Mouse (Mus musculus) kidney, postnatal 10 days (tissue): ENCODE results near the gene Slc38a6.

Experiments used
- DNase-seq: peaks from one replicate; pipeline ENCODE4 v3.0.0; 2021; ENCODE audit warnings: mixed read lengths

Slc38a6 gene

DNA sequence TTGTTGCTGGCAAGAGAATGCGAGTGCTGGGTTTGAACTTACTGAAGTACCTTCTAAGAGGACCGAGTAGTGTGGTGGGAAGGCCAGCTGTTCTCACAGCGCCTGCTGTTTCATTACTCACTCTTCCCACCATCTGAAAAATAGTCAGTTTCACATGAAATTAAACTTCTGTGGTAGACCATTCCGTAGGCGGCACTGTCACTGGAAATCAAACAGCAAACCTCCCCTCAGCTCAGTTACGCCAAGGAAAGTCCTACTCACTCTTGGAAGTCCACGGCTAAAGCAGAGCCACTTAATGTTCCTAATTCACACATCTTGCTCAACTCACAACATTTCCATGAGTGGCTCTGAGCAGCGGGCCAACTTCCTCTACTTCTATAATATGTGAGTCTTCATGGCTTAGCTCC is 37.6 kb downstream of the Slc38a6 start:
- no peak for DNase-seq

DNA sequence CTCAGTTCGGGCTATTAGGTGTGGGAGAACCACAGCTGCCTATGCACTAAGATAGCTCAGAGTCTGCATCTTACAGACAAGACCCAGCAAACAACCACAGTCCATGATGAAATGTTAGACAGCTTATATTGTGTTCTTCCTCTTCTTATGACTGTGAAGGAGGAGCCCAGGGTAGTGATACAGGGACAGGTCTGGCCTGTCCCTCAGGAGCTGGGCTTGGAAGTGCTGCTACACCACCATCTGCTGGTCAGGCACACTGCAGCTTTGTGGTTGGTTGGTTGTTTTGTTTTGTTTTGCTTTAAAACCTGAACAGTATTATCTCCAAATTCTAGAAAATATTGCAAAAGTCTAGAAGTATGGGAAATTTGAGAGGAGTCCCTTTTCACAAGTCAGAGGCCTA is 38.2 kb downstream of the Slc38a6 start:
- DNase-seq: peak; percentile 57

DNA sequence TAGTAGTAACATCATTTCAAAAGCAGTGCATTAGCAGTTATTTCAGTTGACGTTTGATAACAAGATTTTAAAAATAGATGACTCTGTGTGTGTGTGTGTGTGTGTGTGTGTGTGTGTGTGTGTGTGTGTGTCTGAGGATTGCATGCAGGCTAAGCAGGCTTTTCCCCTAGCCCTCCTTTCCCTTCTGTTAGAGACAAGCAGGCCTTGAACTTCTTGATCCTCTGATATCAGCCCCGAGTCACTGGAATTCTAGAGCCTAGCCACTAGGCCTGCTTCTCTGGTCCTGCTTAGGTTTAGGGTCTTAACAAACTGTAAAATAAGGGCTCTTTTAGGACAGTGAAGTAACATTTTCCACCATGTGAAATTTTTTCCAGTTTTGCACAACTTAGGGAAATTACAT is 38.6 kb downstream of the Slc38a6 start:
- DNase-seq: no peak

DNA sequence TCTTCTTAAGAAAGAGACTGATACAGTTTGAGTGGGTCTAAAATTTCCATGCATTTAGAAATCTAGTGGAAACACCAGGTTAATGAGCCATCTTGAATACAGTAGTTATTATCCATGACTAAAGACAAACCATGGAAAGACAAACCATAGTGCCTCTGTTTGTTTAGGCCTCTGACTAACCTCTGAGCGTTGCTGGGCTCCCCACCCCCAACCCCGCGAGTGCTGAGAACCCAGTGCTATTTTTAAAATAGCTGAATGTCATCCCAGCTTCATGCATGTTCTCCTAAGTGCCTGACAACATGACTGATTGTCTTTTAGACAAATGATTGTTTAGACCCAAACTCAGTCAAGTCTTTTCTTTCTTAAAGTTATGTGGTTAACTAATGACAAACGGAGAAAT is 39.0 kb downstream of the Slc38a6 start:
- DNase-seq: no peak

DNA sequence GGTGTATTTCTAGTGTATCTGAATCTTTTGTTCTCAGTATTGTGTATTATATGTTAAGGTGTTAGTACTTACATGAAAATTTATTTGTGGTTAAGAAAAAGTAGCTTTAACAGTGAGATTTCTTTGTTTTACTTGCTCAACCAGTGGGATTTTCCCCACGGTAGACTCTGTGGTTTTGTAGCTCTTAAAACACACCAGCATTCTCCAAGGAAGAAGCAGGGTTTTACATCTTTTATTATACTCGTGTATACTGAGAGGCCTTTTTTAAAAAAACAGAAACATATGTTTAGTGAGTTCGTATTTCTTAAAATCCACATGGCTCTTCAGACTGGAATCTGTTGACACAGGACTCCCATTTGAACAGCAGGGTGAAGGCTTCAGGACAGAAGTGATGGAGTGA is 40.8 kb downstream of the Slc38a6 start:
- DNase-seq: no peak

DNA sequence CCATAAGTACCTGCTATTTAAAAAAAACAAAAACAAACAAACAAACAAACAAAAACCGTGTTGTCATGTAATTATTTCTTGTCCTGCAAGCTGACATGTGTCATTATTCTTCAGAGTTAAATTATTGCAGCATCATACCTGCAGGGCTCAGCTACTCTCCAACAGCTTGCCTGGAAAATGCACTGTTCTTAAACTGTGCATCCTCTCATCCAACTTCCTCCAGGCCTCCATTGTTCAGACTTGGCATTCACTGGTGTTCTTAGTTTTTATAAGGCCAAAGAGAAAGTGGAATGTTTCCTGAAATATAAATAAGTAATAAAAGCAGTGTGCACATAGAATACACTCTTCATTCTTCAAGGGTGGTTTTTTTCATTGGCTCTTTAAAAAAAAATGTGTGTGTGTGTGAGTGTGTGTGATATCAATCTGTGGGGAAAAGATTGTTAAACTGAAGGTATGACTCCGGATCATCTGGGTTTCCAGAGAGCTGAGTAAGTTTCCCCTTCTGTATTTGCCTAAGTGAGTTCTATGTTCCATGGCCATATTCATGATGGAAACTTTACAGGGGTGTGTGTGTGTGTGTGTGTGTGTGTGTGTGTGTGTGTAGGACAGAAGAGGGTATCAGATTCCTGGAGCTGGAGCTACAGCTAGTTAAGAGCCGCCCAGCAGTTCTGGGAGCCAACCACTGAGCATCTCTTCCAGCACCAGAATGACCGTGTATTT is 42.0 kb downstream of the Slc38a6 start:
- no peak for DNase-seq

DNA sequence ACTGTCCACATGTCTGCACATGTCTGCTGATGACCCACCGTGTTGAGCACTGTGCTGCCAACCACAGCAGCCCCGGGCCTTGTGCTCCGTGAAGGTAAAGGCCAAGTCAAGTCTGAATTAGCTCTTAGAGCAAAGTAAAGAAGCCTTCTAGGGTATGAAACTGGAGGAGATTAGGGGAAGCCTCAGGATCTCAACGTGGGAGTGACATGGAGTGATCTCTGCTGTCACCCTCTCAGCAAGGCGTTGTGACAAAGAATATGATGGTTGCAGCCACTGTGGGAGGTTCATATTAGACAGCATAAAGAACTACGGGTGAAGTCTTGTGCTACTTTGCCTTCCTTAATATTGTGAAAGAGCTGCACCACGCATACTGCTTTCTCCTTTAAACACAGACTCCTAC is 43.7 kb downstream of the Slc38a6 start:
- no peak for DNase-seq

DNA sequence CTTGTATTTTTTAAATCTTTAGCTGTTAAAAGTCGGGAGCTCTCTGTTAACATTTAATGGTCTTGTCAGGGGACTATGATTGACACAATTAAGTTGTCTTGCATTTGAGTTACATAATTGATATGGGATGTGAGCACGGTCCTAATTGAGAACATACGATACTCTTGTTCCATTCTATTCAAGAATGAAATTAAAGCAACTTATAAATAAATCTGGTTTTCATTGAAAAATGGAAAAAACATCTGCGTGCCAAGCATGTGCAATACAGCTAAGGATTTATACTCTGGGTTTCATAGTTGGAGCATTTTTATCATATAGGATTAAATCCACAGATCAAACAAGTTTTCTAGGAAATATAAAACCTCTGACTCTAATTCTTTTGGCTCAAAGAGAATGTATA is 46.1 kb downstream of the Slc38a6 start:
- DNase-seq: no peak

DNA sequence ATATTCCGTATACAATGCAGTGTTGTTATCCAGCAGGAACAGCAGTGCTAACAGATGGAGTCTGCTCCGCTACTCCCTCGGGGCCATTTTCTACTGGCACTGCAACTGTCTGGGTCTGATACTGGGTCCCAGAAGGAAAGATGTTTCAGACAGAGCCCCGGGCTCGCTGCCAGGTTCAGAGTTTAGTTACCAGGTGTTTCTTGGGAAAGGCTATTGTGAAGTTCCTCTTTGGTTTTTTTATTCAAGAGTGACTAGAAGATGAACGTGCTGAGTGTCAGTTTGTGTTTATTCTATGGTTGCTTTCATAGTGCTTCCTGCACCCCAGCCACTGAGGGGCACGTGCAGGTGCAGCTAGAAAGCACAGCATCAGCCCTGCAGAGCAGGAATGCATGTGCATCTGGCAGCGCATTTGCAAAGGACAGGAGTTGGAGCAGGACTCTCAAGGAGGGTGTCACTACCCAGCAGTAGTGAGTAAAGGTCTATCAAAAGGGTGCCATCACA is 47.5 kb downstream of the Slc38a6 start:
- DNase-seq: peak; percentile 43

DNA sequence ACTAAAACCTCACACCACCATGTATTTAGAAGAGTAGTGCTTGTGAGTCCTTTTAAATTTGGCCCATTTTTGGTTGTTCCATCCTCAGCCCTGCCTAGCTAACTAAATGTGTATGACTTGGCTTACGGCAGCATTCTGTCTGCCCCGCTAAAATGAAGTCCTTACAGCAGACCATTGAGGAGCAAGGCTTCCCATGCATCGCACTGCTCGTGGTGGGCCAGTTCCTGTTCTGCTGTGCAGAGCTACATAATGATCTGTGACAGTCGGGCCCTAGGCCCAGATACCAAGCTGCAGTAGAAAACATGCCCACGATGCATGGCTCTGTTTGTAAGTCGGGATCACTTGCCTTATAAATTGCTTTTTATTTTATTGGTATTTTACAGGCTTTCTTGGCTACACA is 50.5 kb downstream of the Slc38a6 start:
- no peak for DNase-seq

DNA sequence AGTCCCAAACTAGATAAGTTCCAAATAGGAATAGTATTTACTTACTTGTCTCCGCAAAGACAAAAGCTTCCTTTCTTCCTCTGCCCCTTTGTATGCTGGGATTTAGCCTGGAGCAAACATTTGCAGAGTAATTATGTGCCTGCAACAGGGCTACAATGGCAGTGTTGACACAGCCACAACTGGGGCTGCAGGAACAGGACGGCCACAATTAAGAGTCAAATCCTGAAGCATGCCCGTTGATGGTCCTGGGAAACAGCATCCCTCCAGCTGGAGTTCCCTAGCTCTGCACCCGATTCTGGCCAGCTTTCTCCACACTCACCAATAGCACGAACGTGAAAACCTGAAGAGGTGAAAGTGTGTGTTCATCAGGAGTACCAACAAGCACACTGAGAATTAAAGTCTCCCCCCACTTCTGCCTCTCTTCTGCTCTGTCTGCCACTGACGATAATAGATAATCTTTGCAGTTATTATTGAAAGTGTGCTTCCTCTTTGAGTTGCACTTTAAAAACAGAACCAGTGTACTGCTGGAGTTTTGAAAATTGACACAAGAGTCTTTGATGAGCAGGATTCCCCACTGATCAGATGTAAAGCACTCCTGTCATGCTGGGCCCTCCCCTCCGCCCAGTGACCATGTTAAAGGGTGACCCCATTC is 54.2 kb downstream of the Slc38a6 start:
- DNase-seq: no peak

DNA sequence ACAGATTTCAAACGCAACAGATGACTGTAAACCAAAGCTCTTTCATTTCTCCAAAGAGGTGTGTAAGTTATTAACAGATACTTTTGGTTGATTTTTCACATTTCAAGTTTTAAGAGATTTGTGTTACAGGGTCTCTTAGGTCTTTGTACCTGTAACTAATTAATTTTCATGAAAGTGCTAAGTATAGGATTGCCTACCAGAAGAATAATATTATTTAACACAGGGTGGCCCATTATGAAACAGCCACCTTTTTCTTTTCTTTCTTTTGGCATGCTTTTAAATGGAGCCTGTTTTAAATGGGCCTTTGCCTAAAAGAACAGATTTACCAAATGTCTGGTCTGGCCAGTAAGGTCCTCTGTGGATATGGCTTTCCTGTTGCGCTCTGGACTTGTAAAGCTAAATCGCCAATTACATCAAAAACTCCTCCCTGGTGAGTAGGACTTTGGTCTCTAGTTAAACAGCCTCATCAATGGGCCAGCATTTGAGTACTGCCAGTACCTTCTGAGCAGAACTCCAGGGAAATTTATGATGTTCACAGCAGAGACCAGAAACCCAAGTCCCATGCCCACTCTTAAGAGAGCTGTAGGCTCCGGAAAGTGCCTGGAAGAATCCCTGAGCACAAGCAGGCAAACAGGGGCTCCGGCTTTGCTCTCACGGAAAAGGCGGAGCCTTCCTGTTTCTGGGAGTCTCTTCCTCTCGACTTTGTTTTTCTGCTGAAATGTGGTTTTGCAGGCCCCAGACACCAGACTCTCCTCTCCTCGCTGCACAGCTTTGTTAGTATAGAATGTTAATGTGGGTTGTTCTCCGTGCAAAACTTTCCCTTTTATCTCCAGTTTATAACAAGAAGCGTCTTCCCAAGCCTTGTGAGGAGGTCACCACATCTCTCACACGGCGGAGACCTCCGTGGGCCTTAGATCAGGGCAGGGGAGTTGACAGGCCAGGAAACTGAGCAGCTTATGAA is 55.4 kb downstream of the Slc38a6 start:
- DNase-seq: peak; percentile 36

DNA sequence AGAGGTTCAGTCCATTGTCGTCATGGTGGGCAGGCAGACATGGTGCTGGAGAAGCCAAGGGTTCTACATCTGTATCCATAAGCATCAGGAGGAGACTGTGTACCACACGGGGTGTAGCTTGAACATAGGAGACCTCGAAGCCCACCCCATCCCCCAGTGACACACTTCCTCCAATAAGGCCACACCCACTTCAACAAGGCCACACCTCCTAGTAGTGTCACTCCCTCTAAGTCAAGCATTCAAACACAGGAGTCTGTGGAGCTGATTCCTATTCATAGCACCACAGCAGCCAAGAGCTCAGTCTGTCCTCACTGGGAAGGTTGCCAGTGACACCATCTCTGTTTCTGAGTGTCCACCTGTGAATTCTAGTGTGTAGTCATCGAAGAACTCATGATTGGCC is 57.7 kb downstream of the Slc38a6 start:
- no peak for DNase-seq

DNA sequence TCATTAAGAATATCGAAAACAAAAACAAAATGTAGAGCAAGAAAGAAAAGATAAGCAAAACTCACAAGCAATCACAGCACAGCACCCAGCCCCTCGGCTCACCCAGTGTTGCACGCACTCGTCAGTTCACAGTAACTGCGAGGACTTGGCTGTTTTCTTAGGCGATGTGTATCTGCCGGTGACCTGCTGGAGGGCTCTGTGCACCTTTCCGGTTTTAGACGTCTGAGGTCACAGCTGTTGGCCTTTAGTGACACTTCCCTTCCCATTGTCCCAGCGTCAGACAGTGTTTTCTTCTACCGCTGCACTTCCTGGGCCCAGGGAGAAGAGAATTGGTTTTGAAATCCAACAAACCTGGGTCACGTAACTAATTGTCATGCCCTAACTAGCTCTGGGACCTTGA is 58.6 kb downstream of the Slc38a6 start:
- no peak for DNase-seq

DNA sequence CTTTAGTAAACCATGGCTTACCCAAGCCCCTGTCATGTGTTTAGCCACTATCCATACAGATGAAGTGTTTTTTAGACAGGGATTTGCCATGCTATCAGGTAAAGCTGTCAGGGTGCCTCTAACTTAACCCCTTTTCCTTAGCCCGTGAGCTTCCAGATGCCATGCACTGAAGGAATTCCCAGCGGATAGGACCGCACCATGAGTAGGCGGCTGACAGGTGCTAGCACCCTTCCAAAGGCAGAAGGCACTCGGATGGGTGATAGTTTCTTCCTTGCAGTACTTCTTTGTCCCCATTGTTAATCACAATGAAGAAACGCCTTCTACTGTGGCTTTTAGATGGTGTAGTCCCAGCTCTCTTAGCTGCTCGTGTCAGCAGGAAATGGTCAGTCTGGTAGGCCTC is 60.6 kb downstream of the Slc38a6 start:
- DNase-seq: no peak

DNA sequence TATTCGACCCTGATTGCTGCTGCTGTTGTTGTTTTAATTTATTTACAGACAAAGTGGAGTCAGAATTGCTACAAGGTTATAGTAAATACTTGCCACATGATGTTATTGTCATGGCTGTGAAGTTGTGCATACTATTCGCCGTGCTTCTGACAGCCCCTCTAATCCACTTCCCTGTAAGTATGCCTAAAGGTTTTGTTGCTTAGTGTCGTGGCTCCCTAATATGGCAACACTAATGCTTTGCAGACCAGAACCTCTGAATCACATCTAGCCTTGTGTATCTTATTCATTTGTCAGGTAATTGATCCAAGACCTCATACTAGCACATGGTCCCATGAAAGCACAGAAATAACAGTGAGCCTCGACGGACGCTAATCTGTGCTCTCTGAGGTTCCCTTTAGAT is 63.9 kb downstream of the Slc38a6 start:
- no peak for DNase-seq

DNA sequence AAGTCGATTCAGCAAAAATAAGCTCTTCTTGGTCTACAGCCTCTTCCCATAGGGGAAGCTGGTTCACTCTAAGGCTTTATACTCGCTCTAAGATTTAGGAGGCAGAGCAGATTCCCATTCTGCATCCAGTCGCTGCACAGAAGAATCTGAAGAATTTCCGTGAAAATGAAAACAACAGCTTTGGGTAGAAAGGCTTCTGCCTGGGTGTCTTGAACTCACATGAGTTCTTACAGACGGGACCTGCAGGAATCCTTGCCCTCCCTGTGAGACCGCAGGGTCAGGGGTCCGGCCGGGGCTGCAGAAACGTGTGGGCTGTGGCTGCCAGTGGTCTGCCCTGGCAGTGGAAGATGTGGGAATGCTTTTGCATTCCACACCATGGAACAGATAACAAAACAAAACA is 64.4 kb downstream of the Slc38a6 start:
- DNase-seq: peak; percentile 25

DNA sequence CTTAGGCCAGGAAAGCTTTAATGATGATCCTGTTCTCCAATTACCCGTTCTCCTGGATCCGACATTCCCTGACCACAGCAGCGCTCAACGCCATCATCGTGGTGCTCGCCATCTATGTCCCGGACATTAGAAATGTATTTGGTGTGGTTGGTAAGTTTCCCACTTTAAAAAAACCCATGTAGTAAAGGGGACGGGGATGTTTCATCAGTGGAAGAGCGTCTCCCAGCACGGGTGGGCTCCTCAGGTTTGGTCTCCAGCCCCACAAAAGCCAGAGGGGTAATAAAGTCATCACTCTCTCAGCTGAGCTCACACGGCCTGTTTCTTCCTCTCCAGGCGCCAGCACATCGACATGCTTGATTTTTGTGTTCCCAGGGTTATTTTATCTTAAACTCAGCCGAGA is 65.2 kb downstream of the Slc38a6 start:
- no peak for DNase-seq

DNA sequence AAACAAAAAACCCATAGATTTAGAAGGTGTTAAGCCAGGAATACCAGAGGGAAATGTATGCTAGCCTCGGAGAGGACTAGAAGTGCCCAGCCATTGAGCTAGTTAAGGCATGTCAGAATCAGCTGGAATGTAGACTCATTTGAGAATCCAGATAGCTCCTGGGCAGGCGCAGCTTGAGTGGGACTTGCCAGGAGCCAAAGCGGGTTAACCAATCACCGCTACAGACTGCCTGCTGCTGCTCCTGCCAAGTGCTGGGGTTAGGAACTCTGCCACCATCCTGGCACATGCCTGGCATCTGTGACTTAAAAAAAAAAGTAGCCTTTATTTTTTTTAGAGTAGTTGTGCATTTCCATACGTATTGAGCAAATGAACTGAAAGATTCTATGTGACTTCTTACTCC is 66.8 kb downstream of the Slc38a6 start:
- DNase-seq: peak; percentile 45

DNA sequence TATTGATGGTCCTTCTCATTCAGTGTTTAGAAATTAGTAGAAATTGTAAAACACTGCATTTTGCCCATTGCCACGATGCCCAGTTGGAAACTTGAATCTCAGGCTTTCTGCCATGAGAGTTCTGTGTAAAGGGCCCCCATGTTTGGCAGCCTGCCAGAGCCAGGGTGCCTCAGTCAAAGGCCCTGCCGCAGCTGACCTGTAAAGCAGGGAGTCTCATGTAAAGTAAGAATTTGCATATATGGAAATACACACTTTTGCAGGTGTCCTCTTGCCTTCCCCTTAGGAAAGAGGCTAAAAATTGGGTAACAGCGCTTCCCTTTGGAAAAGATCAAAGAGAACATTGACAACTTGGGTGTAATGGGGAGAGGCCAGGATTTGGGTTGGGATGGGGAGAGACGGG is 67.9 kb downstream of the Slc38a6 start:
- DNase-seq: peak; percentile 34

DNA sequence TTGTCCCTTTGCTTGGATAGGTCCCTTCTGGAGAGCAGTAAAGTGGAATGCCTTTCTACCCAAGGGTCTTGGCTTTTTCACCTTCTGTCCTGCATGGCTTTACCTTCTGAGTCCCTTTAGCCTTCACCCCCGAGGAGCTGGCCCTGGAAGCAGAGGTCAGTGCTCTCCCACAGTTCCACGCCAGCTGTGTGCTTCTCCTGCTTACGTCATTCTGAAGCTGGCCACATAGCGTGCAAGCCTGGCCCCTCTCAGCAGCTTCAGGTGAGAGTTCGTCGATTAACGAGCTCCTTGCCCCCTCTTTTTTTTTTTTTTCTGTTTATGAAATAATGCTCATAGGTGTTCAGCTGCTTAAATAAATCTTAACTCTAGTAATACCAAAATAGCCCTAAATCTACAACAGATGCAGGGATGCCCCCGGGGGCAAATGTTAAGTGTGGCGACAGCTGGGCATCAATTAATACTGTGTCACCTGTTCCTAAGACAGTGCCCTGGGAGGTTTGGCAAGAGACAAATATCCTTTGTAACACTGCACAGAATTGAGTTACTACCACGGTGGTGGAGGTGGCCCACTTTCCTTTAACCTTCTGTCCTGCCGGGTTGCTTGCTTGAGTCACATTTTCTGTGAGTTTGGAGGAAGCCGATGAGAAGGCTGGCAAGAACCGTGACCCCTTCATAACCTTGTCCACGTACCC is 68.7 kb downstream of the Slc38a6 start:
- no peak for DNase-seq

DNA sequence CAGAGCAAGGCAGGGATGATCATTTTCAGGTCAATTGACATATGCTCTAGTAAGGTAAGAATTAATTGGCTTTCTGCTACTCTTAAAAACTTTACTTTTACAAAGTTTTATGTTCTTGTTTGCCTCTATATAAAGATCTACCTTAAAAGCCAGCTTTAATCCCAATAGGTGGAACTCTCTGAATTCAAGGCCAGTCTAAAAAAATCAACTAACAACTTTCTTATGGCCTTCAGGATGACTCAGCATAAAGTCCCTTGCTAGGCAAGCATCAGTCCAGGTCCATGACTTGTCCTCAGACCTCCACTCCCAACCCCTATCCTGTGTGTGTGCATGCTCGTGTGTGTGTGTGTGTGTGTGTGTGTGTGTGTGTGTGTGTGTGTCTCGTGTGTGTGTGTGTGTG is 70.1 kb downstream of the Slc38a6 start:
- DNase-seq: no peak

DNA sequence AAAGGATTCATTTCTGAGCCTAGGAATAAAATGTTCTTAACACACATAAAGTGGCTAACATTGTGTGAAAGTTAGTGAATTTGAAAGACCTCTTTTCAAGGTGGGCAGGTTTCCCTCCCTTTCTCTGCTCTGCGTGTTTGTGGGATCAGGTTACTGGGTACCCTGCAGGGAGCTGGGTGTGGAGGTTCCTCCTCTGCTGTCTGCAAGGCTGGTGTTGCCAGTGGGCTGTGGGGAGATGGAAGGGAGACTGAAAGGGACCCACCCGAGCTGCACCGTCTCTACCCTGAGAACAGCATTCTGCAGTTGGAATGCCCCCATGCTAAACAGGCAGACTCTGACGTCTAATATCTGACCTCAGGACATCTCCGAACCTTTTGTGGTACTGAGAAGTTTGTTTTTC is 70.7 kb downstream of the Slc38a6 start:
- no peak for DNase-seq
